In genomic region chr10:116534278-116534677, GRCm38 (mm10) we compare ENCODE assay signal across 10 mouse cellular contexts. TPM values are rescaled to one million over a fixed set of nuclear protein-coding genes. Genes with fewer than 3 reads are reported as not detected.
A peak's percentile ranks its signal among the peaks of the same experiment; 100 is the strongest.
DNase-seq lines count a peak whose midpoint lies in the region; ATAC-seq lines count a peak whose summit lies in the region.
"Had no signal": no experiment of that assay in that cellular context is flagged by ENCODE, and none has a peak within 500 bp of the region (broad histone marks: within the 10 kb centered on the region; RNA-seq: fewer than 3 reads in every experiment).

No protein-coding gene starts in this region.

- peak; percentile 61 for ATAC-seq in frontal cortex, adult (ENCODE audit: low TSS enrichment)
- ATAC-seq in forebrain, embryonic 16.5 days = peak; percentile 54
- peak; percentile 60; the same call in 1 of the 2 replicates for ATAC-seq in midbrain, embryonic 12.5 days (ENCODE audit: low FRiP score, low read depth)

- H3K36me3 ChIP-seq in forebrain, embryonic 16.5 days (ENCODE audit: control insufficient read depth, insufficient read depth) = no peaks in the 10 kb centered on the region
- H3K36me3 ChIP-seq in midbrain, embryonic 12.5 days = no peaks in the 10 kb centered on the region

- 8% methylated on average over 3 of the region's 3 CpGs for WGBS in forebrain, embryonic 16.5 days
- WGBS in midbrain, embryonic 12.5 days = 4% methylated on average over 3 of the region's 3 CpGs

- no peaks in the 10 kb centered on the region for H3K27me3 ChIP-seq in forebrain, embryonic 16.5 days (replicated peaks; ENCODE audit: control insufficient read depth, insufficient read depth, low read length)
- H3K27me3 ChIP-seq in midbrain, embryonic 12.5 days = no peaks in the 10 kb centered on the region

- 0 out of 2 replicates have a peak overlapping the region, but pooled peaks have one; percentile 5 for H3K27ac ChIP-seq in forebrain, embryonic 16.5 days (ENCODE audit: low read length)
- H3K27ac ChIP-seq in midbrain, embryonic 12.5 days (replicated peaks) = 0 out of 2 replicates have a peak overlapping the region, but pooled peaks have one; percentile 42

- H3K4me2 ChIP-seq in forebrain, embryonic 16.5 days (ENCODE audit: low read length) = no peak overlapping the region
- H3K4me2 ChIP-seq in midbrain, embryonic 12.5 days (replicated peaks) = no peak overlapping the region

- H3K9ac ChIP-seq in forebrain, embryonic 16.5 days (replicated peaks; ENCODE audit: low read depth, low read length) = no peak overlapping the region
- no peak overlapping the region for H3K9ac ChIP-seq in midbrain, embryonic 12.5 days (replicated peaks)

- H3K4me1 ChIP-seq in forebrain, embryonic 16.5 days (replicated peaks; ENCODE audit: control insufficient read depth, insufficient read depth, low read length) = peaks cover 7% of the 10 kb centered on the region
- peaks cover 13% of the 10 kb centered on the region for H3K4me1 ChIP-seq in midbrain, embryonic 12.5 days

- H3K9me3 ChIP-seq in forebrain, embryonic 16.5 days (ENCODE audit: control insufficient read depth, low read length) = no peaks in the 10 kb centered on the region
- no peaks in the 10 kb centered on the region for H3K9me3 ChIP-seq in midbrain, embryonic 12.5 days

- intact Hi-C loops in left cerebral cortex, postnatal 25 days (cut with DNase I) = no loop called here

- H3K4me3 ChIP-seq in forebrain, embryonic 16.5 days (replicated peaks; ENCODE audit: low read length) = no peak overlapping the region
- H3K4me3 ChIP-seq in midbrain, embryonic 12.5 days = no peak overlapping the region

- DNase-seq in frontal cortex, postnatal 14 days (ENCODE audit: low spot score in 2 of 2) = no peak
- DNase-seq in R1 (ENCODE audit: low read depth, low spot score) (peak; percentile 53), liver (no peak)
- no peak for DNase-seq in left cerebral cortex, postnatal 25 days (ENCODE audit: low spot score in 2 of 2)
- DNase-seq in cerebellum, adult 9-11 months = no peak
- DNase-seq: heart, adult 11 months; lung, adult 2 months had no signal

RNA-seq across cellular contexts. Expression of gene Cnot2, which starts 47.0 kb away (rescaled TPM):
- polyA plus RNA-seq in forebrain, embryonic 16.5 days (2015; fragmentation: Nextera tagmentation; extraction: Ambion mirVana) = 116 and 137 TPM in 2 replicates
- 122 and 123 TPM in 2 replicates for polyA plus RNA-seq in midbrain, embryonic 12.5 days (2016; fragmentation: Nextera tagmentation; extraction: Ambion mirVana)
- total RNA-seq in left cerebral cortex, postnatal 25 days (2021) = 10 to 100 TPM; 76.6 to 80.8 TPM
